Mouse (Mus musculus): ENCODE results near the gene Prrc2b.

Gene Prrc2b

DNA sequence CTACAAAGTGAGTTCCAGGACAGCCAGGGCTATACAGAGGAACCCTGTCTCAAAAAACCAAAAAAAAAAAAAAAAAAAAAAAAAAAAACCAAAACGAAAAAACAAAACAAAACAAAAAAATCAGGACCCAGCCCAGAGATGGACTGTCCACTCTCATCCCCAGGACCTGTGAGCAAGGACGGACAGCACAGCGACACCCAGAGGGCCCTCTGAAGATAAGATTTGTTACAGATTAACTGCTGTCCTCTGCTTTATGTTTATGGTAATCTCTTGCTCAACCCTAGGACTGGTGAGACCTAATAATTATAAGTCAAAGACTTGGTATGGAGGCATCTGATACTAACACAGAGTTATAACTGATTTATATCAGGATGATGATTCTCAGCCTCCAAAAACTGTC is 124.9 kb downstream of the Prrc2b start:
- no peak for DNase-seq (ENCODE audit: low spot score in 2 of 2)

DNA sequence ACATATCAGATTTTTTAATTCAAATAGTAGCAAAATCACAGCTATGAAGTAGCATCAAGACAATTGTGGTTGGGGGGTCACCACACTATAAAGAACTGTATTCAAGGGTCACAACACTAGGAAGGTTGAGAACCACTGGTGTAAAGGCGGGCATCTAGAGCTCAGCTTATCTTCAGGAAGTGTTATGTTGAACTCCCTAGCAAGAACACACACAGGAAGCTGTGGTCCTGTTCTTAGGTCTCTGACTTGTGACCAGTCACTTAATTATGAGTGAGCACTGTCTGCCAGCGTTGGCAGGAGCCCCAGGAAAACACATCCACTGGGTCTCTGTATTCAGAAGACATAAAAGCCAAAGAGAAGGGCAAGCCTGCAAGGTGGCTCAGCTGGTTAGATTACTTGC is 131.4 kb downstream of the Prrc2b start:
- DNase-seq (ENCODE audit: low spot score in 2 of 2) = no peak

DNA sequence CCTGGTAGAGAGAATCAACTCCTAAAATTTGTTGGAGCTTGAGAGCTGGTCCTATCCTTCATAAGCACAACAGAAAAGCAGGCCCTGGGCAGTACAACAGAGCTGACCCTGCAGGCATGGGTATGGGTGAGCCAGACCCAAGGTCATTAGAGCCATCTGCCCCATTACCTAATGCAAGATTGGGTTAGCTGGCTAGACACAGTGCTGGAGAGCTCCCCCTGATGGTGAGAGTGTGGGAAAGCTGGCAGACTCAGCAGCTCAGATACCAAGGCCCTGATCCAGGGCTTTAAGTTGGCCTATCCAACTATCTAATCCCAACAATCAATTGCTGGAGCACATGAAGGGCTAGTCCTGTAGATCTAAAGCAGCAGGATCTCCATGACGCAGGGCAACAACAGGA is 131.8 kb downstream of the Prrc2b start:
- peak; percentile 52 to 59 for DNase-seq (ENCODE audit: low spot score in 2 of 2)

DNA sequence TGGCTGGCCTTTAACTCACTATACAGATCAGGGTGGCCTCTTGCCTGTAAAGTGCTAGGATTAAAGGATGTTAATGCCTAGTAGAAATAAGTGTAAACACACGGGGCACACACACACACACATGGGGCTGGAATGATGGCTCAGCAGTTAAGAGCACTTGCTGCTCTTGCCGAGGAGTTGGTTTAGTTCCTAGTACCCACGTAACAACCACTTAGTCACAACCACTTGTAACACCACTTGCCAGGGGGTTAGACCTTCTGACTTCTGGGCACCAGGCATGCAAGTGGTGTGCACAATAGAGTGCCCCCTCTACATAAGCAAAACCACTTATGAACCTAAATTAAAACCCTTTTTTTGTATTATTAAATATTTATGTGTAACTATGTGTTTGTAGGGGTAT is 133.1 kb downstream of the Prrc2b start:
- DNase-seq (ENCODE audit: low spot score in 2 of 2) = no peak

Measured in spleen, postnatal 36 days (tissue).